Mouse (Mus musculus): ENCODE results near the gene Sc5d.

The Sc5d gene

DNA sequence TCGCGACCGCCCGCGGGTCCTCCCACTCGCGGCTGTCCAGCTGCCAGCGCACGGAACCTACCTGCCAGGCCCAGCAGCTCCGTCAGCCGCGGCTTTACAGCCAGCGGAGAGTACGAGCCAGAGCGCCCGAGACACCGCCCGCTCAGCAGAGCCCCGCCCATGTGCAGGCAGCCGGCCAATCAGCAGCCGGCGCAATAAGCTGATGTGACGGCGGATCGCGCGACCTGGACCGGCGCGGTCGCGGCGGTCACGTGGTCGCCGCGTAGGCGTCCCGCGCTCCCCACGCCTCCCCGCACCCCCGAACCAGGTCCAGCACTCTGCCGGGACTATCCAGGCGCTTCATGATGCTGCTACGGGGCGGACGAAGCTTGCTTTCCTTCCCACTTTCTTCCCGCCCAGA lies at the start of gene Sc5d:
Gene Sc5d, minus strand, starts transcription at position 112 of the 400 bp plus-strand sequence.
- peak; percentile 96 for DNase-seq (ENCODE audit: low read depth, low spot score)

- no peak for DNase-seq (ENCODE audit: low read depth, low spot score)
Measured at GRCm38 (mm10) chr9:42311311-42311710, 47.3 kb upstream of the Sc5d start.

- DNase-seq (ENCODE audit: low read depth, low spot score) = no peak
Measured at GRCm38 (mm10) chr9:42303894-42304293, 39.8 kb upstream of the Sc5d start.

DNA sequence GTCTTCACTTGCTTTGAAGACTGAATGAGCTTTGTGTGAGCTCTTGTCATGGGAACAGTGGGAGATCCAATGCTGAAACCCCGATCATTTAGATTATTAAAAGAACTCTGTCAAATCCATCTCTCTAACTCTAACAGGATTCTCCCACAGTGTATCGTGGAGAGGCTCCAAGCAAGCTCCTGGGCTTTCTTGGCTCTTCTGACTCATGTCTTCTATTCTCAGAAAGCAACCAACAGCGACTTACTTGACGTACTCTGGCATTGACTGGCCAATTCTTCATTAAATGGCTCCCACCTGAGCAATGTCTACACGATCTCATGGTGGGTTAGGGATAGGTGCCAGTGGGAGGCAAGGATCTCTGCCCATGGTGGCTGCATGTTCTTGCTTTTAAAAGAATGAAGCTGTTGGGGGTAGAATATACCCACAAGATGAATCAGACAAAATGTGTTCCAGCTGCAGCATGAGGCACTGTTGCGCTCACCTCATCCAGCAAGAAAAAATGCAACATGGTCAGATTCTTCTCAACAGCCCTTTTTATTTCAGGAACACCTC lies 37.1 kb upstream of the Sc5d start:
- DNase-seq (ENCODE audit: low read depth, low spot score) = no peak

DNA sequence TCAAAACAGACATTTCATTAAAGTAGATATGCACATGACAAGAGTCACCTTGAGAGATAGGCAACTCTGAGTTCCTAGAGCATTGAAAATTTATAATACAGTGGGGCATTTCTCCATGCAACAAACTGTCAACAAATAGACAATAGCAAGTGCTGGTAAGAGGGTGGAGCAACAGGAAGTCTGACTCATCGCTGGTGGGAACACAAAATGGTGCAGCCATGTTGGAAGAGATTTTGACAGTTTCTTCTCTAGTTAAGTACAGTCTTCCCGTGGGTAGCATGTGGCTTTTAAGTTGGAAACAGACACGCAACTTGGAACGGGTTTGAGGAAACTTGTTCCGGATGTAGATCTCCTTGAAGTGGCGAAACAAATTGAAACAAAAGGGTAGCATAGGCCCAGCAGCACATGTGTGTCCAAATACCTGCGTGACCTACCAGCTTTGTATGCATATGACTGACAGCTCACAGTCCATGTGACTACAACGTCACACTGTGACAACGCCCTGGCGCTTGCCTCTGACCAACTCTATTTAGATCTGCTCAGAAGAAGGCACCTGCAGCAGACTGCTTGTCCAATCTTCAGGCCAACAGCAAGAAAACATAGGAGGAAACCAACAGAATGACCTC lies 32.4 kb upstream of the Sc5d start:
- no peak for DNase-seq (ENCODE audit: low read depth, low spot score)

DNA sequence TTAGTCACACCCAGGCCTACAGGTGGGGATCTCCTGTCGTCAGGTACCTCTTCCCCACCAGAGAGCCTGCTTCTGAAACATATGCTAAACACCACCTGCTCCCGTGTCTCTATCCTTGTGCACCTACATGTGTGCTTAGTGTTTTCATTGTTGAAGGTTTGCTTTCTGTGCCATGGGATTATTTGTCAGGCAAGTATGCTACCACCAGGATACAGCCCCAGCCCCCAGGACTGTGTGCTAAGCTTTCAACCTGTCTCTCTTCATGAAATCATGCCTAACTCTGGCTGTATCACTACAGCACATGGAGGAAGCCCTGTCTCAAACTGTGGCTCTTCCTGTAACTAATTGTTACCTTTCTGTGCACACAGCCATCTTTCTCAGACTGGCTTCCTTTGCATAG lies 30.1 kb upstream of the Sc5d start:
- DNase-seq (ENCODE audit: low read depth, low spot score) = no peak

DNA sequence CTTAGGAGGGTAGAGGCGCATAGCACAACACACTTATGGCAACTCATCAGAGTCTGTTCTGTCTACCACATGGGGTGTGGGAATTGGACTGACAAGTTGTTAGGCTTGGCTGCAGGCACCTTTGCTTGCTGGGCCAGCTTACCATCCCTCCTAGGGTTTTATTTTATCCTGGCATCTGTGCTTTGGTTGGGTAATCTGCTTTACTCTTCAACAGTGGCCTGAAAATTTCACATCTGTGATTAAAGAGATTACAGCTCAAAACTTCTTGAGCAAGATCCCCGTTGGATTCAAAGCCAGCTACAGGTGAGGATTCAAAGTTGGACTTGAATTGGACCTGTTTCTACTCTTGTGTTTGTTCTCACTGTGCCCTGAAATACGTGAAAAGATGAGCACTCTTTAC lies 29.5 kb upstream of the Sc5d start:
- no peak for DNase-seq (ENCODE audit: low read depth, low spot score)

GRCm38 (mm10) chr9:42293051-42293450 lies 29.0 kb upstream of the Sc5d start:
- no peak for DNase-seq (ENCODE audit: low read depth, low spot score)

DNA sequence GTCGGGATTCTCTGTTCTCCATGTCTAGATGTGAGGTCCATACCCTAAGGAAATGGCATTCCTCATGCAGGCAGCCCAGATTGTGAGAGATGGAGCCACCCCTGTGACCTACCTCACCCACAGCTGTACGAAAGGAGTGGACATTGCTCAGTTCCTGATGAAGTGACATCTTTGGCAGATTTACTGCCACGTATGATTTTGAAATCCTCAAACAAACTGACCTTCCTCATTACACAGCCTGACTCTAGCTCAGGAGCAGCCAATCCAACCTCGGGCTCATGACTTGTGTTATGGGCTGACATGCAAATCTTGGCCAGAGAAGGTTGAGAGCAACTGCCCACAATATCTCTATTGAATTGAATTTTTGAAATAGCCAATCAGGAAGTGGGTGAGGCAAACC lies 15.6 kb upstream of the Sc5d start:
- no peak for DNase-seq (ENCODE audit: low read depth, low spot score)

DNA sequence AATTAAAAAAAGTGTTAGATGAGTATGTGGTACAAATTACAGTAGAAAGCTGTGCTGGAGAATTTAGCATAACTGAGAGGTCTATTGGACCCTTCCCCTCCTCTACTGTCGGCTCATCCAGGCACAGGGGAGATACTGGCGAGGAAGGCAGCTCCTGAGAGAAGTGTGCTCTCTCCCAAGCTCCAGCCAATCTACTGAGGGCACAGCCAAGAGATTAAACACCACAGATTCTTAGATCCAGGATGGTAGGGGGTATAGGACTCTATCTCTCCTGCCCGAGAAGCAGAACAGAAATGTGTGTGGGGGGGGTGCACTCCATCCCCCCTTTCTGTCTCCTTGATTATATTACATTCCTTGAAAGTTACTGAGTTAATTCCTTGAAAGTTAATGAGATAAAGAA lies 14.0 kb upstream of the Sc5d start:
- DNase-seq (ENCODE audit: low read depth, low spot score) = no peak

DNA sequence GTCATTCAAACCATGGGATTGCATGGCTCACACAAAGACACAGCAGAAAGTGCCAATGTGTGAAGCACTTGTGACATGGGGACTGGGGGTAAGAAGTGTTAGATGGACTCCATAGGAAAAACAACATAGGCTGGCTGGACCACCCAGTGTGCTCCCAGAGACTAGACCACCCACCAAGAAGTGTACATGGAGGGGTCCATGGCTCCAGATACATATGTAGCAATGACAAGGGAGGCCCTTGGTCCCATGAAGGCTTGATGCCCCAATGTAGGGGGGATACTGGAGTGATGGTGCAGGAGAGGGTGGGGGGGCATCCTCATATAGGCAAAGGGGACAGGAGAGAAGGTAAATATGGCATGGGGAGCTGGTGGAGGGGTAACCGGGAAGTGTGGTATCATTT lies 13.6 kb upstream of the Sc5d start:
- DNase-seq (ENCODE audit: low read depth, low spot score) = no peak

- DNase-seq (ENCODE audit: low read depth, low spot score) = no peak
Measured at GRCm38 (mm10) chr9:42277162-42277561, 13.1 kb upstream of the Sc5d start.

DNA sequence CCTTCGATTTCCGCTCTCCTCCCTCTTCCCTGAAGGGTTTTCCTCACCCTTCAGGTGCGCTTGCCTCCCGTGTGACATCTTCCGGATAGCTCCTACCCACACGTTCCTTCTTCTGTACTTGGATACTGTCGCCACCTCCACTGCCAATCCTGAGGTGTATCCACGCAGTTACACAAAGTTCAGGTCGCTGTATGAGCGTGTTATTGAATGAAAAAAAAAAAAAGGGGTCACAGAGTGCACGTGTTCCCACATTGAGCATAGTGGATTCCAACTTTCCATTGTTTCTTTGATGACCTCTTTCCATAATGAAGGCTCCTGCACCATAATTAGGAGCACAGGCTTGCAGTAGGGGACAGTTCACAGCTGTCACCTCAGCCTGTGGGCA lies 11.7 kb upstream of the Sc5d start:
- no peak for DNase-seq (ENCODE audit: low read depth, low spot score)

DNA sequence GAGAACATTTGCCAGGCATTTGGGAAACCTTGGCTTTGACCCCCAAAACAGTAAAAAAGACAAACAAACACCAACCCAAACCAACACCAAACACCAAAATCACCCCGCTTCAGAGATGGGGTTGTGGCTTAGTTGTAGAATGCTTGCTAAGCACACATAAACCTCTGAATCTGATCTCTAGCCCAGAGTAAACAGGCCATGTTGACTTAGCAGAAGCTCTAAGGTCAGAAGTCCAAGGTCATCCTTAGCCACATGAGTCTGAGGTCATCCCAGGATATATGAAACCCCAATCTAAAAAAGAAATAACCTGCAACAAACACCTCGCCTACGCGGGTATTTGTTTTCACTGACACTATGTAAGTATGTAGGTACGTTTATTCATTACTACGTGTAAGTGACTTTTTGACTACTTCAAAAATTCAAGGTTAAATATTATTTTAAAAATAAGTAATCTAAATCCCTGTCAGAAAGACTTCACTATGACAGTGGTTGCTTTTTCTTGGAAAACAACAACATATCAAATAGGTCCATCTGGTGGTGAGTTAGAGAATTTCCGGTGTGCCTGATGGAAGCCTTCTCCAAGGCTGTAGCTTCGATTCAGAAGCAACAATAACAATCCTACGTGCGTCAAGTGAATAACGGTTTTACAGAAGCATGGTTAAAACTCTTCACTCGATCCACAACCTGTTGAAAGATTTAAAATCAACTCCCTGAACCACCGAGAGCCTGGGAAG lies 11.1 kb upstream of the Sc5d start:
- no peak for DNase-seq (ENCODE audit: low read depth, low spot score)

- DNase-seq (ENCODE audit: low read depth, low spot score) = no peak
Measured at GRCm38 (mm10) chr9:42273682-42274296, 9.7 kb upstream of the Sc5d start.

DNA sequence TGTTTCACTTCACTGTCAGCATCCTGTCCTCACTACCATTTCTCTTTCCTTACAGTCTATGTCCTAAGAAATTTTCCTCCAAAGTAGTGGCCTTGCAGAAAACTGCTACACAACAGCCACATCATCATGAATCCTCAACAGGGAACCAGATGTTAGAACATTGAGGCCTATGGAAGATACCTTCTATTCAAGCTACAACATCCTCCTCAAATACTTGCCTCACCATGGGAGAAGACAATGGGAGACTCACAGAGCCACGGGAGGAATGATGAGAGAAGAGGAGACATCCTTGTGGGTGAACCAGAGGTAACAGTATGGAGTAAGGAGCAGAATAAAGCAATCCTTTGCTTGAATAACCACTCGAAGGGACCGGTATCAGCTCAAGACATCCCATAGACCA lies 9.1 kb upstream of the Sc5d start:
- no peak for DNase-seq (ENCODE audit: low read depth, low spot score)

GRCm38 (mm10) chr9:42272690-42273089 lies 8.6 kb upstream of the Sc5d start:
- no peak for DNase-seq (ENCODE audit: low read depth, low spot score)

GRCm38 (mm10) chr9:42271456-42271855 lies 7.4 kb upstream of the Sc5d start:
- DNase-seq (ENCODE audit: low read depth, low spot score) = no peak

GRCm38 (mm10) chr9:42270617-42271016 lies 6.6 kb upstream of the Sc5d start:
- no peak for DNase-seq (ENCODE audit: low read depth, low spot score)

DNA sequence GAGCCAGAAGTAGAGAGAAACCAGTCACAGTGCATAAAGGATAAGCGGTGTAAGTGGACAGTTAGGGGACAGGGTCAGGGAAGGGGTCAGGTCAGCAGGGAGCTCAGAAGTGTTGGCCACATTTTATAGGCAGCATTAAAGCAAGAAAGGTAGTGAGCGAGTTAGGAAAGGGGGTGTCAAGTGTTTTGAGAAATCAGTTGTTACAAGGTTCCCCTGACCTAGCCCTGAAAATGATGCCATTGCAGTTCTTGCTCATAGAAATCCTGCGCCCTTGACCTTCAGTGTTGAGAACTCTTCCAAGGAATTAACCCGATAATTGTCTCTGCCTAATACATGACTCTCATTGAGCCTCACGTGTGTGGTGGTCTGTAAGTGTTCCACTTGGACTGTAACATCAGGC lies 6.0 kb upstream of the Sc5d start:
- DNase-seq (ENCODE audit: low read depth, low spot score) = no peak

GRCm38 (mm10) chr9:42268371-42268770 lies 4.3 kb upstream of the Sc5d start:
- DNase-seq (ENCODE audit: low read depth, low spot score) = no peak

DNA sequence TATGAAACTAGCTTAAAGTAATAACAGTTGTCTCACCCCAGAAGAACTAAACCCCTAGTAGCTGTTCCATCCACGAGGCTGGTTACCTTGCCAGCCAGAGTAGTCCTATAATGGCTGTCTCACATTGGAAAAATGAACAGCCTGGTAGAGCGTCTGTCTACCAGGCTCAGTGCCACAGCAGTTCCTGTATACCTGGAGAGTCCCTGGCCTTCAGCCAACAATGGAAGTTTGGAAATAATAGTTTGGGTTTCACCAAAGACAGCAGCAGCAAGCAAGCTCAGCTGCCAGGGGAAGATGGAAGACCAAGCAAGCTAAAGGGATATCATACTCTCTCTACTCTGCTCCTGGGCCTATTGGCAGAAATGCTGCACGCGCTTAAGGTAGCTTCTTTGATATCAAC lies 1.3 kb upstream of the Sc5d start:
- DNase-seq (ENCODE audit: low read depth, low spot score) = no peak

GRCm38 (mm10) chr9:42263709-42264111 lies 346 bp downstream of the Sc5d start:
- DNase-seq (ENCODE audit: low read depth, low spot score) = no peak

All from A20 (cell line).